15 mouse cellular contexts compared by ENCODE assay signal in the genomic region with DNA sequence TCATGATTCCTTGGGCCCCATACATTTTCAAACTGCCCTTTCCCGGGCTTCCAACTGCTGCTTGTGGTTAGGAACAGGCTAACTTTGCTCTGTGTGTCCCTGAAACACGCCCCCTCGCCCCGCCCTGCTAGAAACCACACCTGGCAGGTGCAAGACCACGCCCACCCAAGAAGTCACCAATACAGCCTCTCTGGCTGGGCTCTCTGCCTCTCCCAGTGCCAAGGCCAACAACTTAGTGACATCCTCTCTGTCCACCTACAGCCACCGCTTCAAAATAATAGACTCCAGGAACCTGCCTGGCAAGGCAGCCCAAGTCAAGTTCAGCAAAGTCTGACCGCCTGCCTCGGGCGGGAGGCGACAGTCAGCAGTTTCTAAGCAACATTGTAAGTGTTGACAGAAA. TPM values are rescaled to one million over a fixed set of nuclear protein-coding genes. Genes with fewer than 3 reads are reported as not detected.
DNase-seq lines count a peak whose midpoint lies in the region; ATAC-seq and TF ChIP-seq lines count a peak whose summit lies in the region.
"Had no signal": no experiment of that assay in that cellular context is flagged by ENCODE, and none has a peak within 500 bp of the region (broad histone marks: within the 10 kb centered on the region; RNA-seq: fewer than 3 reads in every experiment).

No protein-coding gene starts in this region.

- DNase-seq in kidney, postnatal 14 days: peak; percentile 74
- DNase-seq in lung, postnatal 25 days (ENCODE audit: low spot score): peak; percentile 89
- DNase-seq in gastrocnemius, postnatal 4 days (ENCODE audit: low spot score in 2 of 2): no peak
- DNase-seq in frontal cortex, postnatal 25 days (ENCODE audit: low spot score in 2 of 2): no peak
- no peak for DNase-seq in adrenal gland, postnatal 36 days
- DNase-seq: cerebellum, postnatal 10 days; gastrocnemius, postnatal 10 days; right cerebral cortex, postnatal 14 days; thymus, adult 18-20 months had no signal

- H3K9me3 ChIP-seq in E14TG2a.4 (ENCODE audit: low read length): no peaks in the 10 kb centered on the region
- H3K9me3 ChIP-seq in embryonic facial prominence, embryonic 13.5 days: no peaks in the 10 kb centered on the region
- H3K9me3 ChIP-seq: midbrain, embryonic 10.5 days had no signal

- H3K27ac ChIP-seq in embryonic facial prominence, embryonic 13.5 days: no peak overlapping the region
- H3K27ac ChIP-seq: midbrain, embryonic 10.5 days had no signal

- 50% methylated on average over 10 of the region's 10 CpGs for WGBS in embryonic facial prominence, embryonic 13.5 days

- TF ChIP-seq CTCF in E14TG2a.4 (conservative IDR thresholded peaks at IDR 0.05; ENCODE audit: low read length): no peak

- H3K36me3 ChIP-seq in E14TG2a.4 (ENCODE audit: insufficient read depth, low read length): no peaks in the 10 kb centered on the region
- H3K36me3 ChIP-seq in embryonic facial prominence, embryonic 13.5 days: no peaks in the 10 kb centered on the region
- H3K36me3 ChIP-seq: midbrain, embryonic 10.5 days had no signal

- H3K4me1 ChIP-seq in E14TG2a.4 (replicated peaks; ENCODE audit: low read depth, low read length): peaks cover 41% of the 10 kb centered on the region
- H3K4me1 ChIP-seq in embryonic facial prominence, embryonic 13.5 days: no peaks in the 10 kb centered on the region

- H3K4me3 ChIP-seq in E14TG2a.4 (replicated peaks; ENCODE audit: low read length): peak overlapping the region; percentile 51
- H3K4me3 ChIP-seq in embryonic facial prominence, embryonic 13.5 days: no peak overlapping the region
- H3K4me3 ChIP-seq: erythroblast, embryonic 14.5 days; midbrain, embryonic 10.5 days had no signal

- no peaks in the 10 kb centered on the region for H3K27me3 ChIP-seq in E14TG2a.4 (ENCODE audit: insufficient read depth, low read length)
- no peaks in the 10 kb centered on the region; the same call in 1 of the 2 replicates for H3K27me3 ChIP-seq in embryonic facial prominence, embryonic 13.5 days

- H3K4me2 ChIP-seq in embryonic facial prominence, embryonic 13.5 days: 0 out of 2 replicates have a peak overlapping the region, but pooled peaks have one; percentile 22
- H3K4me2 ChIP-seq: liver, embryonic 11.5 days had no signal

- ATAC-seq in embryonic facial prominence, embryonic 13.5 days (ENCODE audit: insufficient number of reproducible peaks, insufficient read depth, low FRiP score, low TSS enrichment, low read depth): peak; percentile 64; the same call in 1 of the 2 replicates
- ATAC-seq: hindbrain, embryonic 16.5 days had no signal

- H3K9ac ChIP-seq in embryonic facial prominence, embryonic 13.5 days: no peak overlapping the region

RNA-seq across cellular contexts. Expression of gene 2010300C02Rik, which starts 53.3 kb away (rescaled TPM):
- polyA plus RNA-seq in embryonic facial prominence, embryonic 13.5 days (2015; fragmentation: Nextera tagmentation; extraction: Ambion mirVana): 1.9 and 2.5 TPM in 2 replicates
- under 1 TPM; 0.59 to 0.65 TPM for total RNA-seq in gastrocnemius, postnatal 4 days (2021)
- 1 to 10 TPM; 2.3 to 2.4 TPM for total RNA-seq in adrenal gland, postnatal 36 days (2021)

Comparison
In these comparisons a context has a peak if more than half of its experiments do, and no peak if none do; other contexts are left out.
1. DNase-seq: peak in kidney, postnatal 14 days (single experiment) and lung, postnatal 25 days (single experiment); none in gastrocnemius, postnatal 4 days (0 of 2), frontal cortex, postnatal 25 days (0 of 2) and adrenal gland, postnatal 36 days (0 of 2).